Mouse (Mus musculus) A20 (cell line): ENCODE results near the gene Exoc3l.

Experiments used
- DNase-seq: peaks from one replicate; pipeline ENCODE4 v3.0.0-alpha.2; 2011; ENCODE audit warnings: low read depth, low spot score

The Exoc3l gene

DNA sequence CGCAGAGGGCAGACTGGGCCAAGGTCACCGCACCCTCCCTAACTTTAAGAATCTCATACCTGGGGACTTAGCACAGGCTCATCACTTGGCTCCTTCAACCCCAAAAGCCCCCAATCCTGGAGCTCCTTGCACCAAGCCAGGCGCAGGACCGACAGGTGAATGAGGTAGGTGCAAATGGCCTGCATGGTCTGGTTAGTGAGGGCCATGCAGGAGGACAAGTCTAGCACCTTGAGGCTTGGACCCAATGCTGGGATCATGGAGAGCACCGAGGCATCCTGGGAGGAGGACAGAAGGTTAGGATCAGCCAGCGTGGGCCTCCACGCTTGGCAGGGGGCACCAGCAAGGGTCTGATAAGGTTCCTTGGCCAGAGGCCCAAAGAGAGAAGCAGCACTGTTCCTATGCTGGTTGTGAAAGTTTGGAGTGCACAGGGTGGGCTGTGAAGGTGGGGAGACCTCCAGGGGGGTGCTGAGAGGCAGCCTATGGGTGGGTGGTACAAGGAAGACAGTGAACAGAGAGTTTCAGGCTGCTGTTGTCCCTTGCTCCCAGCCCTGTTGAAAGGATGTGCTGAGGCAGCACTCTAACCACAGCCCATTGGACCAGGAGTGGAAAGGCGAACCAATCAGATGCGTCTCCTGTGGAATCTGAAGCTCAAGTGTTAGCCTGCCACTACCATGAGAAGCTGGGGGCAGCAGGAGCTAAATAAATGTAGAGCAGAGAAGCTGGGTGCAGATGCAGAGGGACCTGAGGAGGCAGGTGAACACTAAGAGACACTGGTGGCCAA lies 17.9 kb upstream of the Exoc3l start:
- DNase-seq = no peak

DNA sequence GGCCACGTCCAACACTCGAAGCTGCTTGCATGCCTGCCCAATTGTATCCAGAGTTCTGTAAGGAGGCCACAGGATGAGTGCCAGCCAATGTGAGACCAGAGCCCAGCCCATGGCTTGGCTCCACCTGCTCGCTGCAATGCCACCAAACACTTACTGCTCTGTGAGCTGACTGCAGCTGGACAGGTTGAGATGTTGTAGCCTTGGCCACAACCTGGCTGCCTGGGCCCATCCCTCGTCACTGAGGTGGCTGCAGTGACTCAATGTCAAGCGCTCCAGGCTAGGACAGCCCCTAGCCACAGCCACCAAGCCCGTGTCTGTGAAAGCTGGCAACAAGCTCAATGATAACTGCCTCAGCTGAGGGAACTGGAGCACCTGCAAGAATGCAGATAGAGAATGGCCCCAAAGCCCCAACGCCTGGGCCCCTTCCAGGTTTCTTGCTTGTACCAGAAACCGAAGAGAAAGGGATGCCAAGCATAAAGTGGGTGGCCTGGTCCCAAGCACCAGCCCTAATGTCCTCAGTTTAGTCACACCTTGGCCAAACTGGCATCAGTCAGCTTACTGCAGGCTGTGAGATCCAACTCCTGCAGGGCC lies 17.1 kb upstream of the Exoc3l start:
- DNase-seq = no peak

DNA sequence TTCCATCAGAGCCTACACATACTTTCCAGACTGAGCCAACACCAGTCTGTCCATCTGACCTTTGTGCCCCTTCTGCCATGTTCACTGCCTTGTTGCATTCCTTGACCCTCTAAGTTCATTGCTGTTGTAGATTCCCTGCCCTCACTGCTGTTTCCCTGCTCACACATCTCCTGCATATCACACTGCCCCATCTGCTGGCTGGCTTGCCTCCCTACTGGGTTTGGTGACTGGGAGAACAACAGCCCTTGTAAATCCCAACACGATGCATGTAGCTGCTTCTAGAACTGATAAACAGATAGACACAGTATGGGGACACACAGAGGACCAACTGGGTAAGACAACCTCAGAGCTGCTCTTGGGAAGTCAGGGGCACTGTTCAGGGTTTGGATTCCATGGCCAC lies 15.8 kb upstream of the Exoc3l start:
- no peak for DNase-seq

DNA sequence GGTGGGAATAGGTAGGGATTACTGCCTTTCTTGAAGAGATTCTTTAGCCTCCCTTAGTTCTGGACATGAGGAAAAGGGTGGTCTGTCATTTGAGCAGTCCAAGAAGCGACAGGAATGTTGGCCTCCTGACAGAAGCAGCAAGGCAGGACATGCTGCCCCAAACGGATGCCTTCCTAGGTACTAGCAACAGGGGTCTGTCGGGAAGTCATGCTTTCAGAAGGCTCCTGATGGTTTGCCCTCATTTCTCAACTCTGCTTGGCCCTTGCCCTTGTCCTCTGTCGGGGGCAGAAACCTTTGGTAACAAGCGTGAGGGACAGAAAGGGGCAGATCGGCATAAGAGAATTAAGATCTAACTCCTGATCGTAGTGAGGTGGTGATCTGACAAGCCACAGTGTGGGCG lies 14.2 kb upstream of the Exoc3l start:
- DNase-seq = no peak

DNA sequence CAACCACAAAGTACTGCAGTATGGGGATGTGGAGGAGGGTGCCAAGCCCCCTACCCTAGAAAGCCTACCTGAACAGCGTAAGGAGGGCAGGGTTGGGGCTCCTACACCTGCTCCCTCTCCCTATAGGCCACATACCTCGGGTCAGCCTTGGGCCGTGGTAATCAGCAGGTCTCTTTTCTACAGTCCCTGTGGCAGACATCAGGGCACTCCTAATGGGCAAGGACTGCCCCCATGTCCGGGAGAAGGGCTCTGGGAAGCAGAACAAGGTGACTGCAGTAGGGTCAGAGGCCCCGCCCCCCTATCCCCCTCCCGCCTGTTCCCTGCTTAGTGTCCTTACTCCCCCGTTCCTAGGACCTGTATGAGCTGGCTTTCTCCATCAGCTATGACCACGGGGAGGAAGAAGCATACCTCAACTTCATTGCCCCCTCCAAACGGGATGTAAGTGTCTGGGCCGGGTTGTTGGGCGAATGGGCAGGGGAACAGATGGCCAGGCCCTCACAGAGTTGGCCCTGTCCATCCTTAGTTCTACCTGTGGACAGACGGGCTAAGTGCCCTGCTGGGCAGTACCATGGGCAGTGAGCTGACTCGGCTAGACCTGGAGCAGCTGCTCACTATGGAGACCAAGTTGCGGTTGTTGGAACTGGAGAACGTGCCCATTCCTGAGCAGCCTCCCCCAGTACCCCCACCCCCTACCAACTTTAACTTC lies 13.4 kb upstream of the Exoc3l start:
- DNase-seq = no peak

DNA sequence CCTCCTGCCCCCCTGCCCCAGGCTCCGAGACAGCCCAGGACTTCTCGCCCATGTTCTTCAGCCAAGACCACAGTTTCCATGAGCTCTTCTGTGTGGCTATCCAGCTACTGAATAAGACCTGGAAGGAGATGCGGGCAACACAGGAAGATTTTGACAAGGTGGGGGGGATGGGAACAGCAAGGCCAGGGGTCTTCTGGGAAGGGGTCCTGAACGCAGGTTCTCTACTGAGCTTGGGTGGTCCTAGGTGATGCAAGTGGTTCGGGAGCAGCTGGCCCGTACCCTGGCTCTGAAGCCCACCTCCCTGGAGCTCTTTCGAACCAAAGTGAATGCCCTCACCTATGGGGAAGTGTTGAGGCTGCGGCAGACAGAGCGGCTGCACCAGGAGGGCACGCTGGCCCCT lies 12.5 kb upstream of the Exoc3l start:
- DNase-seq = no peak

DNA sequence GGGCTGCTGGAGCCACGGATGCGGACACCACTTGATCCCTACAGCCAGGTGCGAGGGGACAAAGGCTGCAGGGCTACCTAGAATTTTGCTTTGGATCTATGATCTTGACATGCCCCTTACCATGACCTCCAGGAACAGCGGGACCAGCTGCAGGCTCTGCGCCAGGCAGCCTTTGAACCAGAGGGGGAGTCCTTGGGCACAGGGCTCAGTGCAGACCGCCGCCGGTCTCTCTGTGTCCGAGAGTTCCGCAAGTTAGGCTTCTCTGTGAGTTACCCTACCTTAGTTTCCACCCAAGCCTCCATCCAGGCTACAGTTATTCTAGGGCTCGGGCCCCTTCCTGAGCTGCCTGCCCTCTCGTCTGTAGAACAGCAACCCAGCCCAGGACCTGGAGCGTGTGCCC lies 11.8 kb upstream of the Exoc3l start:
- DNase-seq = no peak

DNA sequence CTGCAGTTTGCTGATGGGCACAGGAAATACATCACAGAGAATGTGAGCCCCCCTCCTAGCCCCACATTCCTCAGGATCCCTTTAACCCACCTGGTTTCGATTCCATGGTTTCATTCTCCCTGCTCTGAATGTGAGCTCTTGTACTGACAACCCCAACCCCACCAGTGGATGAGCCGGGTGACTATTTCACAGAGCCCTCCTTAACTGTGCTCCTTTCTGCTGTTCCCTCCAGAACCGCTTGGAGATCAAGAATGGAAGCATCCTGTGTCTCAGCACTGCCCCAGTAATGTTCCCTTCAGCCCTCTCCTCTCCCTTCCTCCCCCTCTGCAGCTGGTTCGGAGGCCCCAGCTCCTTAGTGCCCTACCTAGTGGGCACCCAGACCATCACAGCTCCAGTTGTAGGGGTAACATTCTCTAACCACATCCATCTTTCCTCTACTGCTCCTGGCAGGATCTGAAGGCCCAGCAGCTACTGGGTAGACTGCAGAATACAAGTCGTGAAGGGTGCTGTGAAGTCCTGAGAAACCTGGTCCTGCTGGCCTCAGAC lies 10.3 kb upstream of the Exoc3l start:
- no peak for DNase-seq

DNA sequence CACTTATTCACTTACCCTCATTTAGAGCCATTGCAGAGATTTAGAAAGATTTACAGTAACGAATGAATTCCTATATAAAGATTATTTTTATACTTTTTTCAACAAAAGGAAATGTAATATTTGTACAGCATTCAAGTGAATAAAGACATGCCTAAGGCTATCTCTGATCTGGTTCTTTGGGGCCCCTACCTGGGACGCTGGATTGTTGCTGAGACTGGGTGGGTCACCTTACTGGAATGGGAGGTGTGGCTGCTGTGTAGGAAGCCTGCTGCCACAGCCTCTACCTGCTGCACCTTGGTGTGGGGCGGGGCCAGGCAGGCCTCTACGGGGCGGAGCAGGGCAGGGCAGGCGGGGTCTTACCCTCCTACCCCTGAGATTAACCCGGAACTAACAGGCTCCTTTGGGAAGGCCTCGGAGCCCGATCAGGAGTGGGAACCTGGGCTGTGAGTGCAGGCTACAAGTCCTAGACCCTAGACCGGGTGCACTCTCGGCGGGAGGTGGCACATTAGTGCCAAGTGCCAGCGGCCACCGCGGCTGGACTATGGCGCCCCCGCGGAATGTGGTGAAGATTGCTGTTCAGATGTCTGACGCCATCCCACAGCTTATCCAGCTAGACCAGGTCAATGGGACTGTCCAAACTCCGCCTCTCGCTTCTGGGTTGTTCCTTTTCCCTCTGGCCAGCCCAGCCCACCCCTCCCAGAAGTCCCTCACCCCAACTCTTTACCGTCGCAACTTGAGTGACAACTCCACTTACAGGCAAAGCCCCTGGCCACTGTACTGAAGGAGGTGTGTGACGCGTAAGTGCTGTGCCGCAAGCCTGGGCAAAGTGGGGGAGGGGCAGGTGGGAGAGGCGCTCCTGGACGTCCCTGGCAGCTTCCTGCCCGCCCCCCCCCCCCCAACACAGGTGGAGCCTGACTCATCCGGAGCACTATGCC lies 9.6 kb upstream of the Exoc3l start, which contains the start of gene Elmo3:
Elmo3 (plus strand) TSS at position 391 of the 935 bp plus-strand sequence.
- no peak for DNase-seq

DNA sequence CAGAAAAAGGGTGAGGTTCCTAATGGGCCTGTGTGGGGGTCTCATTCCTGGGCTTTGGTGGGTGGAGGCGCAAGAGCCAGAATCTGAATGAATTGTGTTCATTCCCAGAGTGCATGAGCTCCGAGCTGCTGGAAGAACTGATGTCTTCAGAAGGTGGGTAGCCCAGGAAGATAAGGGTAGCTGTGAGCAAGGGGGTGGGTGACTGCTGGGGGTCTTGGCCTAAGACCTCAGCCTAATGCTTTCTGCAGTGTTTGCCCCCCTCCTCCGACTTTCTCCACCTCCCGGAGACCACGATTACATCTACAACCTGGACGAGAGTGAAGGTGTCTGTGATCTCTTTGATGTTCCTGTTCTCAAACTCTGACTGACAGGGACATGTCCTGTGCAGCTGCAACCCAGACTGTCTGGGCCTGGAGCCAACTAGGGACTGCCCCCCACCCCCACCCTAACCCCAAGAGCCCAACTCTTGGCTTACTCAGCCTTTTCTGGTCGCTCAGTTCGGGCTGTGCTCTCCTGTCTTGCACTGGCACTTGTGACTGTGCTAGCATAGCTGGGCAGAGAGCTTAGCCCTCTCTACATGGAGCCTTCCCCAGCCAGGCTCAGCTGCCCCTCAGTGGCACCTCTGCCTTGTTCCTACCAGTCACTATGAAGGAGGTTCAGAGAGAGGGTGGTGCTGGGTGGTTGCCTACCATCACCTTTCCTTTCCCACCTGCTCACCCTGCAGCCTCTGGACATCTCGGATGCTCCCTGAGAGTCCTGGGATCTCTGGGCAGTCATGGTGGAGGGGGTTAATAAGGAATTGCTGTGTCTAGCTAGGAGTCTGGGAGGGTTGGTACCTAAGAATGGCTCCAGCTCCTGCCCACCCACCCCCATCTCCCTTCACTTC lies 8.7 kb upstream of the Exoc3l start:
- peak; percentile 42 for DNase-seq

DNA sequence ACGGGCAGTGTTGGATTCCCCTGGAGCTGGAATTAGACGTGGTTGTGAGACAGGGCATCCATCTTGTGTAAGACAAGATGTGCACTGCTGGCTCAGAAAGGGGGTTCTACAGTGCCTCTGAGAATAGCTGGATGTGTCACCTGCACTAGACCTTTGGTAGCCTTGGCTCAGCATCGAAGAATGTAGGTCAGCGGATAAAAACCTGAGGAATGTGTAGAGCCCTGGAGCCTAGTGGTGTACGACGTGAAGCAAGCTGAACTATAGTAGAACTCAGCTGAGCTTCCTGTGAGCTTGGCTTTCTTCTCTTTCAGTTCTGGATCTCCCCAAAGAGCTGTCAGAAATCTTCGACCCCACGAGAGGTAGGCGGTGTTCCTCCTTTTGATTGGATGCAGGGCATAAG lies 8.0 kb upstream of the Exoc3l start:
- no peak for DNase-seq

DNA sequence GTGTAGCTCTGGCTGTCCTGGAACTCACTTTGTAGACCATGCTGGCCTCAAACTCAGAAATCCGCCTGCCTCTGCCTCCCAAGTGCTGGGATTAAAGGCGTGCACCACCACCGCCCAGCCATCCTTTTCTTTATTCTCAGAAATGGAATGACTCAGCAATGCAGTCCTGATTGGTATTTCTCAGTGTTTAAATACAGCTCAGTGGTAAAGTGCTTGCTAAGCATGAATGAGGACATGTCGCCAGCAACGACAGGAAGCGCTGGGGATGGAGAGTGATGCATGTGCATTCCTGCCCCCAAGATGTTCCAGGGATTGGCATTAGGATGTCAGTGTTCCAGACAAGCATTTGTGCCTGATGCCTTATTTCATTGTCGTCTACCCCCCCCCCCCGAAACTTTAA lies 7.5 kb upstream of the Exoc3l start:
- no peak for DNase-seq

DNA sequence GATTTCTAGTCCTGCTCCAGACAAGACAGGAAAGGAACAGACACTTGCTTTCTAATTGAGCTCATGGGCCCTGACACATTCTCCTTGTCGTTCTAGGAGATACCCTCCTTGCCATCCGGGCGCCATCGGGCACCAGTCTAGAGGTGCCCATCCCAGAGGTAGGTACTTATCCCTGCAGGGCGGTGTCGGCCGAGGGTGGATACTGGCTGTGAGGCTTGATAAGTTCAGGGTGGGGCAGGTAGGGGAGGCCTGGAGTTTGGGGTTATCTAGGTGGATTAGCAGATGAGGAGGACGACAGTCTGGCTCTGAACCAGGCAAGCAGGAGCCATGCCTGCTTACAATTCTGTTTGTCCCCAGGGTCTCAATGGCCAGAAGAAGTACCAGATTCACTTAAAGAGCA lies 4.1 kb upstream of the Exoc3l start:
- DNase-seq = no peak

DNA sequence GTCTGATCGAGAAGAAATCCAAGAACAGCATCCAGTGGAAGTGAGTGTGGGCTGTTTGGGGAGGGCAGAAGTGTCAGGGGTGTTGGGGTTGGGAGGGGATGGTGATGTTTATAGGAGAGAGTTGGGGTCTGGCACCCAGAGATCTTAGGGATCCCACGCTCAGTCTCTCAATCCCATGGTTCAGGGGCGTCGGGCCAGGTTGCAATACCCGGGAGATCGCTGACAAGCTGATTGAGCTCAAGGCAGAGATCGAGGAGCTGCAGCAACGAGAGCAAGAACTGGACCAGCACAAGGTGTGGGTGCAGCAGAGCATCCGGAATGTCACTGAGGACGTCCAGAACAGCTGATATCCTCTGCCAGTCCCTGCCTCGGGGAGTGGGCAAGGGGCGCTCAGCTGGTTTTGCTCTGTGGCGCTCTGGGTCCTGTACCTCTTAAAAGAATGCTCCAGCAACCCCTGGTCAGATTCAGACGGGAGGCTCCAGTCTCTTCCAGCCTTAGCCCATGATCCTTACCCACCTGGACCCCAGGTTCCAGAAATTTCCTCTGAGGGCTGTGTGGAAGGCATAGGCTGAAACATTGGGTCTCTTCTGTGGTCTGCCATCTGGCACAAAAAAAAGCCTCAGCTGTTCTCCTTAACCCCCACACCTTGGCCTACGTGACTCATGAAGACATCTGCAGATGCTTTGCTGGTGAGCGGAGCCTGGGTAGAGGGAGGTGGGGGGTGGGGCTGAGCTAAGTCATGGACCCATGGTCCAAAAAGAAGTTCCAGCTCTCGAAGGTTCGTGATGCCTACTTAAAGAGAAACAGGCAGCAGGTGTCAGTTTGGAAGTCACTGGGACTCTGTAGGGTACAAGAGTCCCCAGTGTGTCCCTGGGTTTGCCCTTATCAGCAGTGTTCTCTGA lies 2.7 kb upstream of the Exoc3l start:
- peak; percentile 47 for DNase-seq

DNA sequence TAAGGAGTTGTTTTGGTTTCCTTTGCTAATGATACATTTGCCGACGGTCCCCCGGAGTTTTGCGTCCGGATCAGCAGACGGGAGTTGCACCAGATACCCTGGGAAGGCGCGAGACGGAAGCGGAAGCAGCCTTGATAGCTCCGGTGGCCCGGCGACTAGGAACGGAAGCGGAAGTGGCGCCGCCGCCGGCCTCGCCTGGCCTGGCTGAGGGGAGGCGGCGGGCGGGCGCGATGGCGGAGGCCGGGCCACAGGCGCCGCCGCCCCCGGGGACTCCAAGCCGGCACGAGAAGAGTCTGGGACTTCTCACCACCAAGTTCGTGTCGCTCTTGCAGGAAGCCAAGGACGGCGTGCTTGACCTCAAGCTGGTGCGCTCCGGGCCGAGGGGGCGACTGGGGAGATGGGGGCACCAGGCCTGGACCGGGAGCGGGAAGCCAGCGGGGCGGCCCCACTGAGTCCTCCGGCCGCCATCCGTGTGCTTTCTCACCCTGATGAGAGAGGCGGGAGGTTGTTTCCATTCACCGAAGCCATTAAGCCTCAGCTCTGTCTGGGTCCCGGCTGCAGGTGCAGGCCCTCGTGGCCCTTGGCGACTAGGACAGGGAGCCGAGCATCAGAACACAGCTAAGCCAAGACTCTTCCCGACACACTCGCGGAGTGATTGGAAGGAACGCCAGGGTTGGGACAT lies 1.8 kb upstream of the Exoc3l start, which contains the start of gene E2f4:
E2f4 (plus strand) TSS at position 153 of the 682 bp plus-strand sequence.
- DNase-seq = peak; percentile 94

DNA sequence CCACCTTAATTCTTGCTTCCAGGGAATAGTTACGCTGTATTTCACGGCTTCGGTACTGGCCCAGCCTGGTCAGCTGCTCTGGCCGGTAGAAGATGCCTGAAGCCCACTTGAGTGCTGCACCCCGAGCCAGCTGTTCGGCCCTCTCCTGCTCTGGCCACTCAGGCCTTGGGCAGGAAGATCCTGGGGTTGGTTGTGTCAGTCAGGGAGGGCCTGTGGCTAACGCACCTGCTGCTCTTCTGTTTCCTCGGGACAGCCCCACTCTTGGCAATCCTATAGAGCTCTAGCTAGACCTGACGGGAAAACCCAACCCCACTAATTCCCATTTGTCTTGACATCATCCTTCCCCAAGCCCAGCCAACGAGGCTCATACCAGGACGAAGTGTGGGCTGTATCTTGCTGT lies 645 bp downstream of the Exoc3l start:
- DNase-seq = no peak

DNA sequence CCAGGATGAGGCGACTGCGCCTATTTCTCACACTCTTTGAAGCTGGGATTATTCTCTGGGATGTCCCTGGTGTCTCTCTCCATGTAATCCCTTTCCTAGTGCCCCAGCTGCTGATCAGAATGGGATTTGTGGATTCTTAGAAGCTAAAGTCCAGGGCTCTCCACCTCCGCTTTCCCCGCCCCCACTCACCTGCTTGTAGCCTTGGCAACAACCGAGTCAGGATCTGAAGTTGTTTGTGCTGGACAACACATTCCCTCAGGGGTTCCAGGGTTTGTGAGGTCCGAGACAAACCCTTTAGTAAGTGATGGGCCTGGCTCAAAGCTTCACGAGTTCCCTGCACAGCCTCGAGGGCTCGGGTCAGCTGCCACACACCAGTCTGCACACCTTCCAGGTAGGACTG lies 1.1 kb downstream of the Exoc3l start:
- DNase-seq = no peak

DNA sequence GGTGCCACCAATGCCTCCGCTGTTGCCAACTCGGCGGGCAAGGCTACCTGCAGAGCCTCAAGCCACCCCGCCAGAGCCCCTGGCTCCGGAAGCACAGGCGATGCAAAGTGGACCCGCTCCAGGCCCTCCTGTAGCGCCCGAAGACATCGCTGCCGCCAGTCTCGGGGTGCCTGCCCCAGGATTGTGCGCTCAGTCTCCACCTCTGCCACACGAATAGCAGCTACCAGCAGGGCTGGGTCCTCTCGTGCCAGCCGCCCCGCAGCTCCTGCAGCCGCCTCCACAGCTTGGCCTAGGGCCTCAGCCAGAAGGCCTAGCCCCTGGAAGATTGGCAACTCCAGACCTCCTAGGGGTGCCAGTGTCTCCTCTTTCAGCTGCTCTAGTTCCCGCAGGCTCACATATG lies 2.5 kb downstream of the Exoc3l start:
- DNase-seq = no peak

DNA sequence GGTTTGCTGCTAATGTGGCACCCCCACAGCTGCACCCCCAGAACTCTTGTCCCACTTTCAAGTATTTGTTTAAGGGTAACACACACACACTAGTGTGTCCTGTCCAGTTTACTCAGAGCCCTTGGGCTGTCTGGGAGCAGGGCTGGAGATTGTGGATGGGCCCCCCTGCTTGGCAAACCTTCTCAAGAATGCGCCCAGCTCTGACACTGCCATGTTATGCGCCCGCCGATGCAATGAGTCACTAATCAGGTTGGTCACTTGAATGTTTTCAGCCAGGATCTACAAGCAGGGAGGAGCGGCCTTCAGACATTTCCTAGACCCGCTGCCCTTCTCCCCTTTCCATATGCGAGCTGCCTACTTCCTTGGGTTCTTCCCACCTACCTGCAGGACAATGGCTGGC lies 3.4 kb downstream of the Exoc3l start:
- no peak for DNase-seq
